Mouse (Mus musculus) brain, embryonic 14.5 days (tissue): ENCODE results near the gene Lrrc10b.

ENCODE experiments used
- CTCF ChIP-seq: fragments of 200-500 bp; IDR thresholded peaks from 2 replicates; pipeline ENCODE4 v1.5.1; 2012; ENCODE audit warnings: inconsistent platforms, mild to moderate bottlenecking, moderate library complexity, borderline replicate concordance; ENCODE audit not compliant: insufficient read depth, insufficient read length; ENCODE audit errors: extremely low read depth
- POLR2A ChIP-seq: fragments of 200-500 bp; IDR thresholded peaks from 2 replicates; pipeline ENCODE4 v1.6.1; 2012; ENCODE audit warnings: mild to moderate bottlenecking, inconsistent platforms, borderline replicate concordance; ENCODE audit not compliant: poor library complexity, insufficient read depth, insufficient read length, severe bottlenecking; ENCODE audit errors: extremely low read depth

DNA sequence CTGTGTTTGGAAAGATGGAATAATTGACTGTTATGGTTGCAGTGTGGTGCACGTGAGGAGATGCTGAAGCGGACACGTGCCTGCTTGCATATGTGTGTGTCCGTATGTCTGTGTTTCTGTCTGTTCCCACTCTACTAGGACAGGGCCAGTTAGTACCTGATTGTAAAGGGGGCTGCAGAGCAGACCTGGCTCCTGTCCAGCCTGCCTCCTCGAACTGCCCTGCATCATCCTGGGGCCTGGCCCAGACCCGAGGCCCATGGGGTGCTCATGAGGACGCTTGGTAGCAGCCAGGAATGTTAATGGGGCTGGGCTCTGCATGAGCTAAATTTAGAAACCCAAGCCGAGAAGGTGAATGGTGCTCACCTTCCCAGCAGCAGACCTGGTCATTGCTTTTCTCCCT, 40.4 kb downstream of the Lrrc10b start:
- no peak for TF ChIP-seq POLR2A
- TF ChIP-seq CTCF: no peak
